Mouse (Mus musculus) ES-E14 (cell line): ENCODE measurements around the gene Pabpc4. TPM values are rescaled to one million over a fixed set of nuclear protein-coding genes. Genes with fewer than 3 reads are reported as not detected.

Experiments
- DNase-seq: peaks from one replicate; pipeline ENCODE4 v3.0.0-alpha.2; 2013; ENCODE audit warnings: low read depth, low spot score
- H3K27ac ChIP-seq: 2 replicates; pipeline ENCODE4 v1.5.1; 2012; ENCODE audit warnings: low read depth, mild to moderate bottlenecking, low read length, moderate library complexity, mixed read lengths; ENCODE audit not compliant: poor library complexity, insufficient read depth, severe bottlenecking
- H3K36me3 ChIP-seq: 2 replicates; pipeline ENCODE4 v1.6.1; 2012; ENCODE audit warnings: mild to moderate bottlenecking, low read length, moderate library complexity, mixed read lengths; ENCODE audit not compliant: control insufficient read depth, poor library complexity, insufficient read depth, severe bottlenecking
- H3K4me1 ChIP-seq, 2 experiments: fragments of 150-350 bp in 1 of 2; sonication (generic) in 1 of 2; 2 replicates each; pipeline ENCODE4 v1.6.1; 2012; ENCODE audit warnings: low read length in 2 of 2, mild to moderate bottlenecking in 1 of 2, mixed read lengths in 1 of 2; ENCODE audit not compliant: control insufficient read depth in 2 of 2, insufficient read depth in 2 of 2, poor library complexity in 1 of 2
- H3K4me3 ChIP-seq, 2 experiments: fragments of 150-350 bp in 1 of 2; sonication (generic) in 1 of 2; 2 replicates each; pipeline ENCODE4 v1.5.1; 2012; ENCODE audit warnings: low read length in 2 of 2, low read depth in 1 of 2, mild to moderate bottlenecking in 1 of 2, mixed read lengths in 1 of 2; ENCODE audit not compliant: insufficient read depth in 1 of 2, poor library complexity in 1 of 2, severe bottlenecking in 1 of 2
- H3K9ac ChIP-seq: 2 replicates; pipeline ENCODE4 v1.6.1; 2012; ENCODE audit warnings: low read depth, mild to moderate bottlenecking, low read length, mixed read lengths; ENCODE audit not compliant: poor library complexity, insufficient read depth, severe bottlenecking
- H3K9me3 ChIP-seq: fragments of 150-350 bp; sonication (generic); 2 replicates; pipeline ENCODE4 v1.6.1; 2012; ENCODE audit warnings: low read depth, mild to moderate bottlenecking, low read length; ENCODE audit not compliant: control insufficient read depth, insufficient read depth
- CHD2 ChIP-seq: IDR thresholded peaks from 2 replicates; pipeline ENCODE4 v1.6.1; 2014; ENCODE audit warnings: mild to moderate bottlenecking, low read depth, low read length, inconsistent platforms
- HCFC1 ChIP-seq: IDR thresholded peaks from 2 replicates; pipeline ENCODE4 v1.6.1; 2012; ENCODE audit warnings: low read length, inconsistent platforms, borderline replicate concordance; ENCODE audit not compliant: insufficient read depth
- MAFK ChIP-seq: IDR thresholded peaks from 2 replicates; pipeline ENCODE4 v1.6.1; 2014; ENCODE audit warnings: mild to moderate bottlenecking, low read depth, low read length, inconsistent platforms; ENCODE audit not compliant: insufficient read depth
- ZC3H11A ChIP-seq: IDR thresholded peaks from 2 replicates; pipeline ENCODE4 v1.6.1; 2012; ENCODE audit warnings: low read depth, mild to moderate bottlenecking, inconsistent platforms, low read length, borderline replicate concordance
- ZNF384 ChIP-seq: IDR thresholded peaks from 2 replicates; pipeline ENCODE4 v1.6.1; 2012; ENCODE audit warnings: low read depth, low read length, inconsistent platforms
- in situ Hi-C, 2 experiments: fragments of 600-800 bp; cut with MboI; formaldehyde crosslinking; loops; one replicate each; pipeline ENCODE4 v1.15.1; 2025; ENCODE audit warnings: low sequenced_read_pairs in 2 of 2, inconsistent platforms in 1 of 2; ENCODE audit not compliant: unreplicated experiment in 2 of 2
- total RNA-seq: library from RNA; depleted of rRNA; stranded (reverse); fragments of 300-350 nt; gene quantifications from 2 replicates; pipeline ENCODE4 v1.2.3, GENCODE M21; 2012

Gene Pabpc4
- total RNA-seq, 1 experiment = 246 TPM

DNA sequence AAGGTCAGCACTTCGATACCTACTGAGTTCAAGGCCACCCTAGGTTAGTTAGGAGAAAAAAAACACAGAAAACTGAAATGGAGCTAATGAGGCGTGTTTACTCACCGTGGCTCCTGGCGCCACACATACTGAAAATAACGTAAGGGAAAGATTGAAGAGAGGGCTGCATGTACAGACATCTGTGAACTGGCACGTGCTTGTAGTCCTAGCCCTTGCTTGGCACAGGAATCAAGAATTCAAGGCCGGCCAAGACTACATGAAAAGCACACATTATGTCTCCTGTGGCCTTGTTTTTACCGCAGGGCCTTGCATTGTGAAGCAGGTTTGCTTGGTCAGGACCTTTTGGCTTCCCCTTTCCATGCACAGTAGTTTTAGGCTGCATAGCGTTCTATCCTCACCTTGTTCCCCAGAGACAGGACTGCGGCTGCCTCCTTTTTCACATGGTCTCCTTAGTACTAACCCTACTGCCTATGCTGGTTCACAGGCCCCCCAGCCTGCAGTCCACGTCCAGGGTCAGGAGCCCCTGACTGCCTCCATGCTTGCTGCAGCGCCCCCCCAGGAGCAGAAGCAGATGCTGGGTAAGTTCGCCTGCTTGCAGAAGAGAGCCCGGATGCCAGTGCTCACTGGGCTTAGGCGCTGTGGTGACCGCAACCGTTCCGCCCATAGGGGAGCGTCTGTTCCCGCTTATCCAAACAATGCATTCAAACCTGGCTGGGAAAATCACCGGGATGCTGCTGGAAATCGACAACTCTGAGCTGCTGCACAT lies 35.2 kb downstream of the Pabpc4 start:
- no peaks in the 10 kb centered on the region for H3K9me3 ChIP-seq
- no peak overlapping the region for H3K9ac ChIP-seq
- in situ Hi-C loops = no loop called here
- peaks cover 70% of the 10 kb centered on the region for H3K36me3 ChIP-seq
- TF ChIP-seq ZNF384 (no peak), ZC3H11A (no peak)
- DNase-seq = no peak
- H3K27ac ChIP-seq = no peak overlapping the region
- H3K4me3 ChIP-seq = no peak overlapping the region
- no peaks in the 10 kb centered on the region; a peak in 1 of 4 replicates for H3K4me1 ChIP-seq

DNA sequence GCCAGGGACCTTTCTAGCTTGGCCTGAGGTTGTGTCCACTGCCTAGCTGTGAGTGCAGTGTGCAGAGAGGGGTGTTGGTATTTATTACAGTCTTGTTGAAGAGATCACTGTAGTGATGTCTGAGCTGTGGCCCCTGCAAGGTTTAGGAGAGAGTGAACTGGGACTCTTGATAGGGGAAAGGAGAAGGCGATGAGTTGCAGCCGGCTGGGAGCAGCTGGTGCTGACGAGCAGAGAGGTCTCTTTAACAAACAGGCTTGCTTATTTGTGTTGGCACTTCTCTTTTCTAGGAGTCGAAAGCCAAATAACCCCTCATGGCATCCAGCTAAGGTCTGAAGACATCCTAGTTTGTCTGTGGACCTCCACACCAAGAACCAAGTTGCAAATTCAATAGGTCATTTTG lies 36.1 kb downstream of the Pabpc4 start:
- no peak overlapping the region for H3K9ac ChIP-seq
- no peaks in the 10 kb centered on the region; a peak in 1 of 4 replicates for H3K4me1 ChIP-seq
- no peak overlapping the region for H3K4me3 ChIP-seq
- no peak for DNase-seq
- in situ Hi-C loops = no loop called here
- H3K36me3 ChIP-seq = peaks cover 70% of the 10 kb centered on the region
- TF ChIP-seq HCFC1 = no peak
- no peak for TF ChIP-seq ZC3H11A
- no peak for TF ChIP-seq ZNF384
- no peak for TF ChIP-seq MAFK
- TF ChIP-seq CHD2 = no peak
- H3K27ac ChIP-seq = no peak overlapping the region
- H3K9me3 ChIP-seq = no peaks in the 10 kb centered on the region

DNA sequence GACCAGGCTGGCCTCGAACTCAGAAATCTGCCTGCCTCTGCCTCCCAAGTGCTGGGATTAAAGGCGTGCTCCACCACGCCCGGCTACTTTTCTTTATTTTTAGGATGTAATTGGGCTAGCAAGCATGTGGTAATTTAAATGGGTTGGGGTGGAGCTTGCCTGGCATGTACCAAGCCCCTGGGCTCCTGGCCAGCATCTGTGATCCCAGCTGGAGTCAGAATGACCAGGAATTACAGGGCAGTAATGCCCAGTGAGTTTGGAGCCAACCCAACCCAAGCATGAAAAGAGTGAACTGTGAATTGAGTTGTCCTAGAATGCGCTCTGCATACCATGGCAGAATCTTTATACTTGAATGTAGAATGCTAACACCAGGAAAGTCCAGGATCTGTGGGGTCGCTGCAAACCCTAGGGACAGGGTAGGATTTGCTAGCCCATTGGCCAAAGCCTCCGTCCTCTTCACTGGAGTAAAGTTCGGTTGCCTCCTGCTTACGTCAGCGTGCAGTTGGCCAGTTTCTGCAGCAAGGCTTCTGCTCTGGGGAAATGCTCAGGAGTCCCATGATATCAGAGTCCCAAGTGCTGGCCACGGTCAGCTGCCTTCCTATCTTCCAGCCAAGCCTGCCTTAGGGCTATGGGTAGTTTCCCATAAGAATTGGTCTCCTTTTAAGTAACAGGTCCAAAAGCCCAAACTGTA lies 37.0 kb downstream of the Pabpc4 start:
- no peak overlapping the region for H3K4me3 ChIP-seq
- in situ Hi-C loops = no loop called here
- H3K4me1 ChIP-seq = no peaks in the 10 kb centered on the region; a peak in 1 of 4 replicates
- no peak overlapping the region for H3K9ac ChIP-seq
- H3K27ac ChIP-seq = no peak overlapping the region
- DNase-seq = no peak
- no peak for TF ChIP-seq HCFC1
- H3K36me3 ChIP-seq = peaks cover 63% of the 10 kb centered on the region
- H3K9me3 ChIP-seq = no peaks in the 10 kb centered on the region

DNA sequence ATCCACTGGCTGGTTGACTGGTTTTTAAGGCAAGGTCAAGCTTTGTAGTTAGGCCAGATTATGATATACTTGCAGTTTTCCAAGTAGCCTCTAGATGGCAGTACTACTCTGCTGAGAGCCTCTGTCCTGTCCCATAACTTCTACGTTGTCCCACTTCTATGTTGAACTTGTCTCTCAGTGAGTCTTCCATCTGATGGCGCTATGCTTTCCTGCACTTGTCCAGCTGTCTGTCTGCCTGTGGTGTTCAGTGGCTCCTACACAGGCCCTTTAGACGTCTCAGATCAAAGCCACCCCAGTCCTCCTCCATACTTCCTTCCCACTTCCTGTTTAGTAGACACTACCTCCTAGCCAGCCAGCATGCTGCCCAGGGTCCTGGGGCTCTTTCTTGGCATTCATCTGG lies 43.6 kb downstream of the Pabpc4 start:
- Histone ChIP-seq H3K27ac (no peak overlapping the region), H3K36me3 (peaks cover 15% of the 10 kb centered on the region)

More for the DNA sequence above, 43.6 kb downstream of the Pabpc4 start:
- peak; percentile 56 for DNase-seq
- Histone ChIP-seq H3K9ac (no peak overlapping the region), H3K4me1 (peaks cover 0 to 6% of the 10 kb centered on the region in 2 experiments; a peak in 2 of 4 replicates), H3K9me3 (no peaks in the 10 kb centered on the region), H3K4me3 (no peak overlapping the region)
- TF ChIP-seq HCFC1 = no peak
- no peak for TF ChIP-seq CHD2
- TF ChIP-seq ZNF384 = no peak
- peak; percentile 67 for TF ChIP-seq MAFK
- peak; percentile 71; the same call in 1 of the 2 replicates for TF ChIP-seq ZC3H11A
- in situ Hi-C loops = loop anchor here in 1 of 2 experiments (10.0 kb wide), 1 partner anchor 79 kb away; no protein-coding TSS in a partner anchor
